Mouse (Mus musculus) kidney, adult 2 months (tissue): ENCODE data around the gene Scml4.

Source experiments
- CTCF ChIP-seq: fragments of 200-500 bp; conservative IDR thresholded peaks from 2 replicates; pipeline ENCODE4 v1.5.1; 2011; ENCODE audit warnings: low read depth, mild to moderate bottlenecking, control low read depth, low read length, moderate library complexity, mixed read lengths; ENCODE audit not compliant: insufficient read depth, insufficient read length
- POLR2A ChIP-seq: fragments of 200-500 bp; IDR thresholded peaks from one replicate; pipeline ENCODE4 v1.6.1; 2011; ENCODE audit warnings: low read depth, low read length, control low read depth

DNA sequence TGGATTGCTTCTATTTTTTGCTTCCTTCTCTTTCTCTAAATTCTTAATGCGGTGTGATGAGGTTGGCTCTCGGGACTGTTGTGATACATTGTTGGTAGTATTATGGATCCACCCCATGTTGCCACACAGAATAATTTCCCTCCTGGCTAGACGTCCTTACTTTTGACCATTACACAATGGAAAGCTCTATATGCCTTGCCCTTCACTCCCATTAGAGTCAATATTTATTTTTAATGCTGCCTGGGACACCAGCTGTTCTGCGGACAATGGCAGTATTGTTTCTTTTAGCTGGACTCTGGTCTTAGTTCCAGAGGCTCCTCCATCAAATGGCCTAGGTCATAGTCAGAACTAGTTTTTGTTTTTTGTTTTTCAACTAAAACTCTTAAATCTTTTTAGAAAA, 32.1 kb downstream of the Scml4 start:
- TF ChIP-seq CTCF (no peak), POLR2A (no peak)
